Mouse (Mus musculus): ENCODE measurements at regions not wholly inside any gene's neighbourhood (a gene's known extent, or its start where the extent isn't known, plus 50 kb on each side); places are given as distances from the start of the nearest gene placed in this dataset.

DNA sequence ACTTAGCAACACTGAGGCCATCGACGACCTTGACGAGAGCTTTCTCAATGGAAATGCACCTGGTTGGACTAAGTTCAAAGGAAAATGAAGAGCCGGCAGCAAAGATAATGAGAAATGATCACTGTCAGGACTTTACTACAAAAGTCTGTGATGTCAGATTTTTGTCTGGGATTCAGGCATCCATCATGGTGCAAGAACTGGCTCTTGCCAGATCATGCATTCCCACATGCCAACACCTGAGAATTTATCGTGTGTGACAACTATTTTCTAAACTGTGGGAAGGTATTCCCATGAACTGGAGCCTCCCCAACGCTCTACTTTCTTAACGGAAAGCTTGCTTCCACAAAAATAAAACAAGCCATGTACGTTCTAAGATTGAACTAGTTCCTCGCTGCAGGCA, 58.1 kb downstream of the Irx6 start:
- no peak for DNase-seq

DNA sequence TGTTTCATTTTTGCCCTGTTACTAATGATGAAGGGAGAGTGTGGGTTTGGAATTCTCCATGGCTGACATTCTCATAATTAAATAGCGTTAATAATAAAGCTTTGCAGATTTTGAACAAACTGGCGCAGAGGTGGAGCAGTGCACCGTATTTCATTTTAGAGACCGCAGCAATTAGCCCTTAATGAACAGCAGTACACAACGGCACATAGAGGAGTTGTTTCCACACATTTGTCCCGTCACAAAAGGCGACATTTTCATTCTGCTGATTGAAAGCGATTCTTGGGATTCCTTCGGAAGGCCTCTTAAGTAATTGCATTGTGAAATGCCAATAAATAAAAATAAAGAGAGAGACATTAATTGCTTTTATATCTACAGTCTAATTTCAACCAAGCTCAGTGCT, 61.6 kb downstream of the Irx6 start:
- no peak for DNase-seq

DNA sequence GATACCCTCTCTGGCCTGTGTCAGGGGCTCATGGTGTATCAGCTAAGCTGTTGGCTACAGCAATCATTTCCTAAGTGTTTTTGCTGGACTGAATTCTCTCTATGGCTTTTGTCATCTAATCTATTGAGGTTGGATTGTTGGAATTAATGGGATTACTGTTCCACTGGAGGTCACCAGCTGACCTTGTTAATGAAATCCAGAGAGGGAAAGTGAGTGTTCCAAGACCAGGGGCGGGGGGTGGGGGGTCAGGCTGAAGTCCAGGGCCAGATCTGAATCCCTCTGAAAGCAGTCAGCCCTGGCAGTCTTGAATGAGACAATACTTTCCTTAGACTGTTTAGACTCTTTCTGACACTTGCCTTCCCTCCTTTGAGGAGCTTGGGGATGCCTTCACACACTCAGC, 64.0 kb downstream of the Irx6 start:
- DNase-seq, result no peak

- DNase-seq, result no peak
Measured at GRCm38 (mm10) chr8:92740286-92740808, 66.3 kb downstream of the Irx6 start.

DNA sequence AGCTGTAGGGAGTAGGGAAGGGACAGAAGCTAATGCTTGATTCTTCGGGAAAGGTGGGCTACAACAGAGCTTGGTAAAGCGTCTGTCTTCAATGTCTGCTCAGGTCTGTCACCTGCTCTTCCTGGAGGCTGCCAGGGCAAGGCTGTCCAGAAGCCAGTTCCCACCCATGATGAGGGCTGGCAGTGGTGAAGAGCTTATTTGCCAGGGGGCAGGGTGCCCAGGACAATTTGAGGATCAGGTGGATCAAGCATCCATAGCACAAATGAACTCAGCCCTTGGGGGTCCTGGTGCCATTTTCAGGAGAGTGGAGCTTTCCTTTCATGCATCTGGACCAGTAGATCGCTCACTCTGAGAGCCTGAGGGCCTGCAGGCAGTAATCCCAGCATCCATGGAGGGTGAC, 67.7 kb downstream of the Irx6 start:
- DNase-seq, result no peak

- no peak for DNase-seq
Measured at GRCm38 (mm10) chr8:92743108-92743507, 69.0 kb downstream of the Irx6 start.

DNA sequence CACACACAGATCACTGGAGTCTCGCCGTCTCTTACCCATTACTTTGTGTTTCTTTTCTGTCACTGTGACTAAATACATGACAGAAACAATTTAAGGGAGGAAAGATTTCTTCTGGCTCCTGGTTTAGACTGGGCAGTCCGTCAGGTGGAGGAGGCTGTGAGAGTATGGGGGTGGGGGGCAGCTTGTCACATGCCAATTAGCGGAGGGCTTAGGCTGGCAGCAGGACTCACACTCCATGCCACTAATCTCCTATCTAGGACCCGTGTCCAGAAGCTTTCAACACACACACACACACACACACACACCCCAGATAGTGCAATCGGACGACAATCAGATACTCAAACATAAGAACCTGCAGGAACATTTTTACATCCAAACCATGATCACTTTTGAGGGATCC, 73.0 kb downstream of the Irx6 start:
- no peak for DNase-seq

- no peak for DNase-seq
Measured at GRCm38 (mm10) chr8:92747951-92748350, 73.9 kb downstream of the Irx6 start.

- no peak for DNase-seq
Measured at GRCm38 (mm10) chr8:92759848-92760247, 67.2 kb upstream of the Mmp2 start.

DNA sequence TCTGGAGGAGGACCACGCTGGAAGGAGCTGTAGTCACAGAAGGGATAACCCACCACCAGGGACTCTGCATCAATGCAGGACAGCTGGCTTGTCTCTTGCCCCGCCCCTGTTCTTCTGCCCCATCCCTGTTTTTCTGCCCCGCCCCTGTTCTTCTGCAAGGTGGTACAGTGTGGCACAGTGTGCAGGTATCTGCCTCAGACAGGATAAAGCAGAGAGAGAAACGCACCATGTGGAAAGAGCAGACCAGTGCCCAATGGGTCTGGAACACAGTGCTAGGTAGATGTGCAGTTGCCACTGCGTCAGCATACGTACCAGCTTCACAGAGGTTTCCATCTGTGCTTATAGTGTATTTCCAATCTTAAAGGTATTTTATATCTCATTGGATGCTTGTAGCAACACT, 66.2 kb upstream of the Mmp2 start:
- no peak for DNase-seq

GRCm38 (mm10) chr8:92761959-92762600, 65.0 kb upstream of the Mmp2 start:
- no peak for DNase-seq

DNA sequence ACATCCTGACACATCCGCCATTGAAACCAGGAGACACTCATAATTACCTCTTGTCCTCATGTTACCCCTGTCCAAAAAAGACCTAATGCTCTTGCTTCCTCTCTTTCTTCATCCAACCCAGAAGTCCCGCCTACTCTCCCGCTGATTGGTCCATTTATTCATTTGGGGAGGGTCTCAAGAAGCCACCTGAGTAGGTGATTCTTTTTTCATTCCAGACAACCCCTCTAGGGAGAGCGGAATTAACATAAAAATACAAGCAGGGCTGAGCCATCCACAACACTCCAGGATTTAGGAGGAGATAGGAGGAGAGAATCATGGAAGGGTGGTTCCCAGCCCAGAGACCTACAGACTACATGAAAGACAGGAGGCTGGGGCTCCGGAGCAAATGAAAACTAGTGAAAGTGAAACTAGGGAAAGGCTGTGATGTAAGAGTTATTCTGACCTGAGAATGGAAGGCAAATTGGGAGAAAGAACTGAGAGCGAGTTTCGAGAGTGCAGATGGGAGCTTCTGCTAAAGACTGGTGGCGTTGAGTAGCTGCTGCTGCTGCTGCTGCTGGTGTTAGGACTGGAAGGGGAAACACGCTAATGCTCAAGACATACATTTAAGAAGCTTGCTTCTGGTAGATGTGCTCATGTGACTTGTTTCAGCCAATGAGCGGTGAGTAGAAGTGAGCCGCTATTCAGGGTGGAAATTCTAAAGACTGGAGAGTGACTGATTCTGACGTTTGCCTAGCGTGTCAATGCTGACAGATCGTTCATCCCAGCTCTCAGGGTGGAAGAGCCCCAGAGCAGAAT, 55.0 kb upstream of the Mmp2 start:
- peak; percentile 28 for DNase-seq

DNA sequence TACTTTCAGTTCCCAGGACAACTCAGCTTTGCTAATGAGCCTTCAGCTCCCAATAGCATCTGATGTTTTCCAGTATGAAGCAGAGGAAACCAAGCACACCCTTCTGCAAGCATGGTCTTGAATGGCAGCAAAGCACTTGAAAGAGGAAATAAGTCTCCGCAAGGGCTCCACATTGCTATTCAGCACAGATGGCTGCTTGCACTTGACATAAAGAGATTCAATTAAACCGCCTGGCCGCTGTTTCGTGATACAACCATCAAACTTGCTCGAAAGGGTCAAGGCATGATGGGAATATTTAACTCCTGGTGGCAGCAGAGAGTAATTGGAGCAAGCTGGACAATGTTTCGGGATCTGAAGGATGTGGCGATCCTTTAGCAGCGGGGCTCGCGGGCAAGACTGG, 54.3 kb upstream of the Mmp2 start:
- no peak for DNase-seq

DNA sequence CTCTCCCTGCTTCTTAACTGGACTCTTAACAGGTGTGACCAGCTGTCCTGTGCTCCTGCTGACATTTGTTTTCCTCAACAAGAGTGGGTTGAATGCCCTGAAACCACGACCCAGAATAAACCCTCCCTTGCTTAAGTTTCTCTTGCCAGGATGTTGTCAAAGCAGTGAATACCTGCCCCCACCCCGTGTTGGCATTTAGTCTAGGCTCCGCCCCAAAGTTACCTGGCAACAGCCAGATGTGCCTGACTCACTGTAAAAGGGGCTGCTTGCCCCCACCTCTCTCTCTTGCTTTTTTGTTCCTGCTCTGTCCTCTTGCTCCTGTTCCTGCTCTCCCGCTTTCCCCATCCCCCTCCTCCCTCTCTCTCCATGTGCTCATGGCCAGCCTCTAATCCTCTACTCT, 51.9 kb upstream of the Mmp2 start:
- DNase-seq, result no peak

GRCm38 (mm10) chr8:92777106-92777505, 50.0 kb upstream of the Mmp2 start:
- DNase-seq, result no peak
